Mouse (Mus musculus): ENCODE data around the gene Snx27.
A peak's percentile ranks its signal among the peaks of the same experiment; 100 is the strongest.

Gene Snx27

GRCm38 (mm10) chr3:94582456-94582891 is at the start of gene Snx27:
Gene Snx27 (minus strand): TSS chr3:94582716.
- DNase-seq: peak; percentile 89

GRCm38 (mm10) chr3:94629876-94630275 is 47.4 kb upstream of the Snx27 start:
- DNase-seq: no peak

GRCm38 (mm10) chr3:94628712-94629111 is 46.2 kb upstream of the Snx27 start:
- DNase-seq: no peak

GRCm38 (mm10) chr3:94624281-94624680 is 41.8 kb upstream of the Snx27 start:
- DNase-seq: no peak

DNA sequence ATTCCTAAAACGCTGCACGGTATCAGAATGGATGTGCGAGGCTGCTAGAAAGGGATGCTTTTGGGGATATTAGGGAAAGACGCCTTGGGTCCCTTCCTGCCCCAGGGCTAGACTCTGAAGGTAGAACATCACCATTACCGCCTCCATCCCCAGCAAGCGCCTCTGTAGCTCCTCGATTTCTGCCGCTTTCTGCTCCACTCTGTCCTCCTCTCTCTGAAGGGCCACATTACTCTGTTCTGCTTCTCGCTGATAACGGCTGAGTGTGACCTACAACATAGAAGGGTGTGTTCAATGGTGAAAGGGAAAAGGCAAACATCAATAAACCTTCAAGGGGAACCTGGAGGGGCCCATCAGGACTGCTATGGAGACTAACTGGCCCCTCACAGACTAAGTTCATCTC is 40.0 kb upstream of the Snx27 start:
- DNase-seq: peak; percentile 44

- peak; percentile 56 for DNase-seq
Observed at GRCm38 (mm10) chr3:94621740-94622507, 39.4 kb upstream of the Snx27 start.

- DNase-seq: peak; percentile 59
Observed at GRCm38 (mm10) chr3:94616717-94617116, 34.2 kb upstream of the Snx27 start.

- no peak for DNase-seq
Observed at GRCm38 (mm10) chr3:94613258-94613878, 30.9 kb upstream of the Snx27 start.

- DNase-seq: no peak
Observed at GRCm38 (mm10) chr3:94612274-94612673, 29.8 kb upstream of the Snx27 start.

GRCm38 (mm10) chr3:94611834-94612233 is 29.3 kb upstream of the Snx27 start:
- DNase-seq: no peak

GRCm38 (mm10) chr3:94611343-94611742 is 28.8 kb upstream of the Snx27 start:
- no peak for DNase-seq

GRCm38 (mm10) chr3:94610581-94610980 is 28.1 kb upstream of the Snx27 start:
- no peak for DNase-seq

- no peak for DNase-seq
Observed at GRCm38 (mm10) chr3:94609621-94610020, 27.1 kb upstream of the Snx27 start.

DNA sequence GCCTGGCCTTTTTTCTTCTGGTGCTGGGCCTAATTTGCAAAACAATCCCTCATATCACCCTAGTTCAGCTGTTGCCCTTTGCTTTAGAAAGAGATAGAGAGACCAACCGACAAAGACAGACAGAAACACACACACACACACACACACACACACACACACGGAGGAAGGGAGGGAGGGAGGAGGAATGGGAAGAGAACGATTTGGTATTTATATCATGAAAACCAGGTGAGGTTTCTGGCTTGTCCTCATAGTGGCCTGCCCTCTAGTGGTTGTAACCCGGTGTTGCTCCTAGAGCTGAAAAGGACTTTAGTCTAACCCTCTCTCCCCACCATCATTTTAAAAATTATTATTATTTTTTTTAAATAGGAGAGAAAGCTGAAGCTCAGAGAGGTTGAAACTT is 19.4 kb upstream of the Snx27 start:
- peak; percentile 65 for DNase-seq

- no peak for DNase-seq
Observed at GRCm38 (mm10) chr3:94597224-94597779, 14.8 kb upstream of the Snx27 start.

DNA sequence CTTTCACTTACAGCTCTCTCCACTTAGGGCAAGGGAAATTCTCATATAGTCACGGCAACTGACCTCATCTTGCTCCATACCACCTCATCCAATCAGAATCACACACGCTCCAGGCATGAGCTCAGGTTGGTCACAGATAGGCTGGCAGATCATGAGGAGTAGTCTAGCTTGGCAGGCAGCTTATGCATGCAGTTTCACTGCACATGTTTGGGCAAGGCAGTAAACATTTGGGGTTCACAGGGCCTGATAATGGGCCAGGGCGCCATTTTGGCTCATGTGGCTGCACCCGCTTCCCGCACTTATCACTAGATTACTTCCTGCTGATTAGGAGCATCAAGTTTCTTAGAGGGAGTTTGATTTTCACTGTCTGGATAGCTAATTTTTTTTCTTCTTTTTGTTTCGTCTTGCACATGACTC is 13.4 kb upstream of the Snx27 start:
- DNase-seq: no peak

- DNase-seq: no peak
Observed at GRCm38 (mm10) chr3:94591066-94591465, 8.6 kb upstream of the Snx27 start.

- DNase-seq: no peak
Observed at GRCm38 (mm10) chr3:94587962-94588361, 5.4 kb upstream of the Snx27 start.

GRCm38 (mm10) chr3:94582944-94583343 is 428 bp upstream of the Snx27 start:
- no peak for DNase-seq

- peak; percentile 63 for DNase-seq
Observed at GRCm38 (mm10) chr3:94581793-94582455, 592 bp downstream of the Snx27 start.

DNA sequence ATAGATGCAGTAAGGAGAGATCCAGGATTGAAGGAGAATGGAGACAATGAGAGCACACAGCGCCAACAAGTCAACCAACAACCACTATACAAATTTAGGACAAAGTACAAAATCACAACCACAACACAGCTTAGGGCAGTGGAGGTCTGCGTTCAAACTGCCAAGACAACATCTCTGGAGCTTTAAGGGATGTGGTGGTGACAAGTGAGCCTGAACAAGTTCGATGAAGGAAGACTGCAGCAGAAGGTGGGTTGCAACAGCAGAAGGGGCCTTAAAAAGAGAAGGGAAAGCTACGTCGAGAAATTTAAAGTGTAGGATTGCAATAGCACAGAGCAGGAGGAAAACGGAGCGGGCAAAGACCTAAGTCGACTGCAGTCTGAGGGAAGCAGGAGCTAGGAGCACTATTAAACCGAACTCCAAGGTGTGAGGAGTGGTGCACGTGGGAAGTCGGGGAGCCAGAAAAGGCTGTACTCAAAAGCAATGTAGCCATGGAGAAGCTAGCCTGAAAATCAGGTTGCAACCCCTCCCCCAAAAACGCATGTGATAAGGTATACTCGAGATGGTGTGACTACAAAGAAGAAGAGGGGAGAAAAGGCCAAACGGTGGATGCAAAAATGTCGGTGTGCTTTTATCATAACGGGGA is 1.3 kb downstream of the Snx27 start:
- no peak for DNase-seq

DNA sequence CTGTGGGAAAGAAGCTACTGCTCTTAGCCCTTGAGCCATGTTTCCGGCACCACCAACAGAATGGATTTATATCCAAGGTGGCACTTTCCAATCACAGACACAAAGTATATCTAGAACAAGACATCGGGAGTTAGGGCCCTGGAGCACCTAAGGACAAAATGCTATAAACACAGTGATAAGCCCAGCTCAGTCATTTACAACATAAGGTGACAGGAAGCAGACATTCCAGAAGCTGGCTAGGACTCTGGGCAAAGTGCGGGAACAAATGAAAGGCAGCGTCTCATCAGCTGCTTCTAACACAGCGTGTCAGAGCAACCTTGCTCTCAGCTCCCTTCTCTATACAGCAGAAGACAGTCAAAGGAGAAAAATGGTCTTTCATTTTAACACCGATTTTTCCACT is 8.0 kb downstream of the Snx27 start:
- DNase-seq: no peak

DNA sequence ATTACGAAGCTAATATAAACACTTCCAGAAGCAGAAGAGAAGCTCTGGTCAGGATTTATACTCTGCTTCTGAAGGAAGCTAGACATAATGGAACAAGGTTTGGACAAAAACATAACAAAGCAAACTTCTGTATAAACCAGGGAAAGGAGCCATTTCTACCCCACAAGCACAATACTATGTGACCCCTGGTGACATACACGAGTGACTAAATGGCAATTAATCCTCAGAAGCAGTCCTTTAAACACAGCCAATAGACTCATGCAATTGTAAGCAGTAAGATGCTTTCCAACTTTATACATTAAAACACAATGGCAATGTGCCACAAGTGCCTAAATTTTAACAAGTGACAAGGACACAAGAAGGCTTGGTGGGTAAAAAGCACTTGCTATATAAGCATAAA is 15.3 kb downstream of the Snx27 start:
- no peak for DNase-seq
